Comparison of ENCODE assay signal across 8 mouse cellular contexts in the genomic region with DNA sequence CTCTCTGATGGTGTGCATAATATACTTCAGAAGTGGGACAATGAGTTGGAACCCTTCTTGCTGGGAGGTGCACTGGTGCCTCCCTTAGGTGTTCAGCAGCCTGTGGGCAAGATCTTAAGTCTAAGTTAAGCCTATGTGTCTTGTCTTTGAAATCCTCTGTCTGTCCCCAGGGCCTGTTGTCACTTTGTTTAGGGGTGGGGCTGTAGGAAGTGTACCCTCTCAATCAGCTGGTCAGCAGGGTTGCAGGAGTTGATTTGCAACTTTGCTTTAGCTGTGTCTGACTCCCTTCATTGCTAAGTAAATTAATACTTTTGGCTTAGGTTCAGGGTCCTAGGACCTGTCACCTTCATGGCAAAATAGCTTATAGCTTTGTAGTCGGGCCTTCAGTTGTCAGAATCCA. TPM values are rescaled to one million over a fixed set of nuclear protein-coding genes. Genes with fewer than 3 reads are reported as not detected.
DNase-seq lines count a peak whose midpoint lies in the region; ATAC-seq and TF ChIP-seq lines count a peak whose summit lies in the region.
"Had no signal": no experiment of that assay in that cellular context is flagged by ENCODE, and none has a peak within 500 bp of the region (broad histone marks: within the 10 kb centered on the region; RNA-seq: fewer than 3 reads in every experiment).

No protein-coding gene starts in this region.

- peaks cover 9% of the 10 kb centered on the region for H3K4me1 ChIP-seq in neural tube, embryonic 11.5 days (ENCODE audit: control insufficient read depth, insufficient read depth, low read length)
- H3K4me1 ChIP-seq in hindbrain, embryonic 12.5 days, result peaks cover 28% of the 10 kb centered on the region
- H3K4me1 ChIP-seq in lung, postnatal 0 days (ENCODE audit: insufficient read depth, low read depth, low read length), result peaks cover 9% of the 10 kb centered on the region; the same call in 1 of the 2 replicates

- no peaks in the 10 kb centered on the region for H3K9me3 ChIP-seq in neural tube, embryonic 11.5 days (ENCODE audit: control insufficient read depth, low read length)
- H3K9me3 ChIP-seq in hindbrain, embryonic 12.5 days (replicated peaks), result no peaks in the 10 kb centered on the region
- H3K9me3 ChIP-seq in lung, postnatal 0 days (ENCODE audit: low read length), result no peaks in the 10 kb centered on the region

- H3K36me3 ChIP-seq in neural tube, embryonic 11.5 days (ENCODE audit: control insufficient read depth, insufficient read depth, low read length), result no peaks in the 10 kb centered on the region
- no peaks in the 10 kb centered on the region for H3K36me3 ChIP-seq in hindbrain, embryonic 12.5 days
- H3K36me3 ChIP-seq in lung, postnatal 0 days (ENCODE audit: insufficient read depth, low read length), result no peaks in the 10 kb centered on the region

- DNase-seq in neural tube, embryonic 11.5 days (ENCODE audit: low spot score), result no peak
- DNase-seq in neural tube, embryonic 10.5 days (ENCODE audit: extremely low spot score, low spot score), result no peak
- peak; percentile 29 for DNase-seq in lung, postnatal 0 days (ENCODE audit: low spot score)
- DNase-seq in thymus, postnatal 36 days, result no peak
- DNase-seq in T-cell, adult 2 months (ENCODE audit: low spot score), result no peak
- DNase-seq: gastrocnemius, postnatal 36 days had no signal

- no peak overlapping the region for H3K27ac ChIP-seq in neural tube, embryonic 11.5 days (ENCODE audit: low read depth, low read length)
- H3K27ac ChIP-seq in hindbrain, embryonic 12.5 days, result no peak overlapping the region
- H3K27ac ChIP-seq in lung, postnatal 0 days (ENCODE audit: low read length), result peak overlapping the region; percentile 94

- peak overlapping the region; percentile 83 for H3K4me2 ChIP-seq in neural tube, embryonic 11.5 days (ENCODE audit: low read depth)
- peak overlapping the region; percentile 75 for H3K4me2 ChIP-seq in hindbrain, embryonic 12.5 days (replicated peaks)
- peak overlapping the region; percentile 77 for H3K4me2 ChIP-seq in lung, postnatal 0 days (replicated peaks; ENCODE audit: low read depth, low read length)

- no peak for ATAC-seq in neural tube, embryonic 11.5 days (ENCODE audit: insufficient read depth, low FRiP score, low TSS enrichment)
- no peak for ATAC-seq in hindbrain, embryonic 12.5 days (ENCODE audit: low FRiP score)
- ATAC-seq in lung, postnatal 0 days, result no peak
- ATAC-seq in erythroid progenitor cell, adult 5-6 weeks (replicated peaks; ENCODE audit: low FRiP score, poor library complexity, severe bottlenecking), result no peak

- no peak for TF ChIP-seq EP300 in lung, postnatal 0 days (IDR thresholded peaks at IDR 0.05)

- H3K27me3 ChIP-seq in neural tube, embryonic 11.5 days (ENCODE audit: control insufficient read depth, insufficient read depth, low read length), result no peaks in the 10 kb centered on the region
- H3K27me3 ChIP-seq in hindbrain, embryonic 12.5 days, result 0 out of 2 replicates have a peak, but pooled peaks cover 3% of the 10 kb centered on the region
- no peaks in the 10 kb centered on the region for H3K27me3 ChIP-seq in lung, postnatal 0 days (replicated peaks; ENCODE audit: insufficient read depth, low read length)

- no peak for TF ChIP-seq CTCF in lung, postnatal 0 days (IDR thresholded peaks at IDR 0.05)

- no peak overlapping the region for H3K9ac ChIP-seq in neural tube, embryonic 11.5 days (ENCODE audit: low read length)
- H3K9ac ChIP-seq in hindbrain, embryonic 12.5 days, result no peak overlapping the region
- peak overlapping the region; percentile 88 for H3K9ac ChIP-seq in lung, postnatal 0 days (replicated peaks; ENCODE audit: low read depth)

- 83% methylated on average over 1 of the region's 1 CpGs for WGBS in neural tube, embryonic 11.5 days
- 79% methylated on average over 1 of the region's 1 CpGs for WGBS in hindbrain, embryonic 12.5 days
- 13% methylated on average over 1 of the region's 1 CpGs for WGBS in lung, postnatal 0 days

- H3K4me3 ChIP-seq in neural tube, embryonic 11.5 days (ENCODE audit: low read depth, low read length), result peak overlapping the region; percentile 86; the same call in 1 of the 2 replicates
- H3K4me3 ChIP-seq in hindbrain, embryonic 12.5 days, result peak overlapping the region; percentile 93; the same call in 1 of the 2 replicates
- H3K4me3 ChIP-seq in lung, postnatal 0 days (ENCODE audit: low read depth, low read length), result peak overlapping the region; percentile 93

RNA-seq across cellular contexts. Expression of a gene that starts 3.0 kb away (rescaled TPM):
- polyA plus RNA-seq in neural tube, embryonic 11.5 days (2014; fragmentation: Nextera tagmentation; extraction: Ambion mirVana), result 37.4 and 38.3 TPM in 2 replicates
- 42.8 and 43.1 TPM in 2 replicates for polyA plus RNA-seq in hindbrain, embryonic 12.5 days (2016; fragmentation: Nextera tagmentation; extraction: Ambion mirVana)
- 54.1 and 65.8 TPM in 2 replicates for polyA plus RNA-seq in lung, postnatal 0 days (2015; fragmentation: Nextera tagmentation; extraction: Ambion mirVana)
- 68.8 and 90.1 TPM in 2 replicates for total RNA-seq in erythroid progenitor cell, adult 5-6 weeks (2015; ENCODE audit: low replicate concordance)
- total RNA-seq in erythroid progenitor cell, adult 5-6 weeks (2017; ENCODE audit: low replicate concordance), result 101 and 122 TPM in 2 replicates
